Mouse (Mus musculus) frontal cortex, adult (tissue): ENCODE results near the gene Tap2.
A peak's percentile ranks its signal among the peaks of the same experiment; 100 is the strongest.

Experiments
- ATAC-seq: cut with Nextera tagmentation; 2 replicates; pipeline ENCODE4 v1.9.2; 2017; ENCODE audit warnings: mild to moderate bottlenecking, moderate library complexity, mixed read lengths; ENCODE audit not compliant: low TSS enrichment

The Tap2 gene

GRCm38 (mm10) chr17:34203444-34203843 is at the start of gene Tap2:
TSS of gene Tap2 (plus strand) at chr17:34203527.
- ATAC-seq: no peak

GRCm38 (mm10) chr17:34155534-34155933 is 47.8 kb upstream of the Tap2 start:
- ATAC-seq: no peak

- no peak for ATAC-seq
Measured at GRCm38 (mm10) chr17:34164202-34164895, 39.0 kb upstream of the Tap2 start.

GRCm38 (mm10) chr17:34165033-34165730 is 38.1 kb upstream of the Tap2 start:
- no peak for ATAC-seq

- no peak for ATAC-seq
Measured at GRCm38 (mm10) chr17:34169279-34169678, 34.0 kb upstream of the Tap2 start.

GRCm38 (mm10) chr17:34170487-34170876 is 32.8 kb upstream of the Tap2 start:
- ATAC-seq: no peak

GRCm38 (mm10) chr17:34170877-34171498 is 32.3 kb upstream of the Tap2 start:
- no peak; the same call in 1 of the 2 replicates for ATAC-seq

GRCm38 (mm10) chr17:34172528-34172927 is 30.8 kb upstream of the Tap2 start:
- ATAC-seq: no peak

- no peak for ATAC-seq
Measured at GRCm38 (mm10) chr17:34174075-34174474, 29.3 kb upstream of the Tap2 start.

- ATAC-seq: no peak
Measured at GRCm38 (mm10) chr17:34177179-34177578, 26.1 kb upstream of the Tap2 start.

- no peak for ATAC-seq
Measured at GRCm38 (mm10) chr17:34179019-34179418, 24.3 kb upstream of the Tap2 start.

GRCm38 (mm10) chr17:34179913-34180859 is 23.1 kb upstream of the Tap2 start:
- ATAC-seq: no peak

- no peak for ATAC-seq
Measured at GRCm38 (mm10) chr17:34183564-34184219, 19.6 kb upstream of the Tap2 start.

- no peak for ATAC-seq
Measured at GRCm38 (mm10) chr17:34185526-34185925, 17.8 kb upstream of the Tap2 start.

- ATAC-seq: peak; percentile 18; the same call in 1 of the 2 replicates
Measured at GRCm38 (mm10) chr17:34186885-34187260, 16.5 kb upstream of the Tap2 start.

GRCm38 (mm10) chr17:34187261-34187916 is 15.9 kb upstream of the Tap2 start, which contains the start of the genes Tap1 and Psmb9:
TSS of gene Tap1 (plus strand) at chr17:34187553.
TSS of gene Psmb9 (minus strand) at chr17:34187764.
- peak; percentile 93 for ATAC-seq

- no peak; the same call in 1 of the 2 replicates for ATAC-seq
Measured at GRCm38 (mm10) chr17:34188010-34188409, 15.3 kb upstream of the Tap2 start.

GRCm38 (mm10) chr17:34188986-34189385 is 14.3 kb upstream of the Tap2 start:
- ATAC-seq: no peak

GRCm38 (mm10) chr17:34192852-34193251 is 10.5 kb upstream of the Tap2 start:
- no peak for ATAC-seq

- ATAC-seq: no peak
Measured at GRCm38 (mm10) chr17:34193468-34193867, 9.9 kb upstream of the Tap2 start.

GRCm38 (mm10) chr17:34194723-34195122 is 8.6 kb upstream of the Tap2 start:
- ATAC-seq: no peak
